Mouse (Mus musculus): ENCODE data around the gene Mxra8.

Mxra8 gene

GRCm38 (mm10) chr4:155863001-155863400, 23.5 kb downstream of the Mxra8 start, which contains the start of gene Tas1r3:
Tas1r3 (minus strand) TSS chr4:155863362.
- DNase-seq (ENCODE audit: low read depth): no peak

DNA sequence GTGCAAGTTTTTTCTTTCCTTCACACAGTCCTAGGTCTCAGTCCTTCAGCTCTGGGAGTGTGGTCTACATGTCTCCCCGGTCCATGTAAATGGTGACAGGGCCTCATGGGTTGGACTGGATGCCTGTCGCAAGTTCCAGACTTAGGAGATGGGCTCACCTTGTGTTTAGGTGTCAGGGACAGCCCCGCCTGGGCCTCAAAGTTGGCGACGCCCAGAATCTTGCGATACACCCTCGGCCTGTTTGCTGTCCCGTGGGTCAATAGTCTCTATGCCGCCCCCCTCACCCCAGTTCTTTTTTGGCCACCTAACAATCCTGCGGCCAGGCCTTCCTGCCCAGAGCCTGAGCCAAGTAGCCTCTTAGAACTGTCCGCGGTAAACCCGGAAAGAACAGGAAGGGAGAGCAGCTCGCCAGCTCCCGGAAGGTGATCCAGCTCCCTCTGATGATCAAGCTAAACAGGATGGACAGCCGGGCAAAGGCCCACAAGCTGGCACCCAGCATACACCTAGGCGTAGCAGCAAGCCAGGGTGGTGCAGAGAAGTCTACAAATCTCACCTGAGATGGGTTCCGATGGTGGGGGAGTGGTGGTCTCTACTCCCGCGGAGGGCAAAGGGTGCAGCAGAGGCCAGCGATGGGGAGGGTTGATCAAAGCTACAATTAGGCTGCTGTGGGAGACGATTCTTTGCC, 29.3 kb downstream of the Mxra8 start:
- DNase-seq (ENCODE audit: low read depth): peak; percentile 40

- peak; percentile 97 for DNase-seq (ENCODE audit: low read depth)
Observed at GRCm38 (mm10) chr4:155869317-155870033, 30.0 kb downstream of the Mxra8 start, which contains the start of the genes Cptp and Ints11. Cptp (minus strand) TSS chr4:155869440. Ints11 (plus strand) TSS chr4:155869546.

DNA sequence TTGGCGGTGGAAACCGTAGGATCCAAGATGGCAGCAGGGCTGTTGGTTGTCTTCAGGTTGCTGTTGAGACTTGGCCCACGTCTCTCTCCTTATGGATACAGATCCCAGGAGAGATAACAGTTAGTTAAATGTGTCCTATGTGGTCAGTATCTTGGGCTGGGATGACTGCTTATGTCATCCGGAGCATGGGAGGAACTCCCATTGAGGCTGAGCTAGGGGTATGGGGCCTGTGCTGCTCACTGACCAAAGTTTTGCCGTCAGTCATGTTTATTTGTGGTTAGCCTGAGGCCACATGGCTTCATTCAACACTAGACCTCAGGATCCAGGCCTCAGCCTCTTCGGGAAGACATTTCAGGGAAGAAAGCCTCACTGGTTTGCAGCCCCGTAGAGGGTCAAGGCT, 31.9 kb downstream of the Mxra8 start:
- no peak for DNase-seq (ENCODE audit: low read depth)

GRCm38 (mm10) chr4:155883587-155883986, 44.1 kb downstream of the Mxra8 start:
- no peak for DNase-seq (ENCODE audit: low read depth)

DNA sequence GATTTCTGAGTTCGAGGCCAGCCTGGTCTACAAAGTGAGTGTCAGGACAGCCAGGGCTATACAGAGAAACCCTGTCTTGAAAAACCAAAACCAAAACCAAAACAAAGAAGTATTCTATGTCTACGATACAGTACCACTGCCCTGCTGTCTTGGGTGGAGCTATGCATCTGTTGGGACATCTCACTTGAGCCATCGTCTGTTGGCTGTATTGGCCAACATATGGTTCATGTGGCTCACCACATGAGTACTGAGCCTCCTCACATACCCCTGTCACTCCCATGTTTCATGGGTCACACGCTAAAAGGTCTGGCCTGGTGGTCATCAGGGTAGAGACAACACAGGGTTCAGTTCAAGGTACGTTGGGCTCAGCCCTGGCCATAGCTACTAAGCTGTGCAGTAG, 46.9 kb downstream of the Mxra8 start:
- DNase-seq (ENCODE audit: low read depth): no peak

DNA sequence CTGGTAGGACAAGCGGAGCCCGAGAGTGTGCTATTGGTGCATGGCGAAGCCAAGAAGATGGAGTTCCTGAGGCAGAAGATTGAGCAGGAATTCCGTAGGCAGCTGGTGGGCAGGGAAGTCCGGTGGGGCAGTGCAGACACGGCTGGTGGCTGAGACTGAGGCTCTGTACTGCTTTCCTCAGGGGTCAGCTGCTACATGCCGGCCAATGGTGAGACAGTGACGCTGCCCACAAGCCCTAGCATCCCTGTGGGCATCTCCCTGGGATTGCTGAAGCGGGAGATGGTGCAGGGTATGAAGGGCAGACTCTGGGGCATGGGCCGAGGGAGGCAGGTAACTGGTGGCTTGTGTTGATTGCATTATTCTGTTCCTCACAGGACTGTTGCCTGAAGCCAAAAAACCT, 48.2 kb downstream of the Mxra8 start:
- DNase-seq (ENCODE audit: low read depth): no peak

DNA sequence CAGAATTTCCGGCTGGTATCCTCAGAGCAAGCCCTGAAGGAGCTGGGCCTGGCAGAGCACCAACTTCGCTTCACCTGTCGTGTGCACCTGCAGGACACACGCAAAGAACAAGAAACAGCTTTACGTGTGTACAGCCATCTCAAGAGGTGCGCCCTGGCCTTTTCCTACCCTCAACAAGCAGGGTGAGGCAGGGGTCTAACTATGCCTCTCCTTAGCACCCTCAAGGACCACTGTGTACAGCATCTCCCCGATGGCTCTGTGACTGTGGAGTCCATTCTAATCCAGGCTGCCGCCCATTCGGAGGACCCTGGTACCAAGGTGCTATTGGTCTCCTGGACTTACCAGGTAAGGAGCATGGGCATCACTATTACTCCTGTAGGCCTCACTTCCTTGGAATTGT, 48.7 kb downstream of the Mxra8 start:
- DNase-seq (ENCODE audit: low read depth): no peak

DNA sequence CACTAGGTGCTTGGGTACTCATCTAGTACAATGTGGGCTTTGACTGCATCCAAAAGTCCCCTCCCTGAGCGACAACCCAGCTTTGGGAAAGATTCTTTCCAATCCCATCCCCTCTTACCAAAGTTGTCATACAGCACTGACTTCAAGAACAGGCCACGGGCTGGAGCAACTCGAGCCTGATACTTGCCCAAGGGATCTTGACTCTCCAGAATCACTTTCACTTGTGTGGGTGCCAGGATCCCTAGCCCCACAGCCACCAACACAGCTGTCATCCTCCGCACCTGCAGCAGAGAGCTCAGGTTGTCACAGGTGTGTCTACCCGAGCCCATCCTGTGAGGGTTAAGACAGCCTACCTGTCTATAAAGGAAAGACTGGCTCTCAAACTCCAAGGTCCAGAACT, 49.8 kb downstream of the Mxra8 start:
- DNase-seq (ENCODE audit: low read depth): no peak

- no peak for DNase-seq (ENCODE audit: low read depth)
Observed at GRCm38 (mm10) chr4:155891011-155891471, 51.6 kb downstream of the Mxra8 start.

DNA sequence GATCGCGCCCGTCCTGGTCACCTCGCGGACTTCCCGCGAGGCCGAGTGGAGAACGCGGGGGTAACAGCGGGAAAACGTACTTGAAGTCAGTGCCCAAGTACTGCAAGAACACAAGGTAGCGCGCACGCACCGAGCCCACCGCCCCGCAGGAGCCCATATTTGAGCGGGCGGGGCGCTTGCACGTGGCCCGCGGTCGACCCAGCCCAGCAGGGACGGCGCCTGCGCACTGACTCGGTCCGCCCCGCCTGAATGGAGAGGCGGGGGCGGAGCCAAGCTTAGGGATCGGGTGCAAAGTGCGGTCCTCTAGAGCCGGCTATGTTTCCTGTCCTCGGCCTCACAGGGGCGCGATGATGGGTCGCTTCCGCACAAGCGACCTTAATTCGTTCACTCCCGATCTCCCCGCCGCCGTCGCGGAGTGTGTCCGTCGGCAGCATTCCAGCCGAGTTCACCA, 52.1 kb downstream of the Mxra8 start, which contains the start of the genes Pusl1 and Acap3:
Gene Pusl1, minus strand, starts transcription at position 231 of the 451 bp plus-strand sequence.
Gene Acap3, plus strand, starts transcription at position 272 of the 451 bp plus-strand sequence.
- DNase-seq (ENCODE audit: low read depth): peak; percentile 97

GRCm38 (mm10) chr4:155892017-155892416, 52.5 kb downstream of the Mxra8 start:
- peak; percentile 92 for DNase-seq (ENCODE audit: low read depth)

GRCm38 (mm10) chr4:155892438-155893211, 53.1 kb downstream of the Mxra8 start:
- peak; percentile 61 for DNase-seq (ENCODE audit: low read depth)

DNA sequence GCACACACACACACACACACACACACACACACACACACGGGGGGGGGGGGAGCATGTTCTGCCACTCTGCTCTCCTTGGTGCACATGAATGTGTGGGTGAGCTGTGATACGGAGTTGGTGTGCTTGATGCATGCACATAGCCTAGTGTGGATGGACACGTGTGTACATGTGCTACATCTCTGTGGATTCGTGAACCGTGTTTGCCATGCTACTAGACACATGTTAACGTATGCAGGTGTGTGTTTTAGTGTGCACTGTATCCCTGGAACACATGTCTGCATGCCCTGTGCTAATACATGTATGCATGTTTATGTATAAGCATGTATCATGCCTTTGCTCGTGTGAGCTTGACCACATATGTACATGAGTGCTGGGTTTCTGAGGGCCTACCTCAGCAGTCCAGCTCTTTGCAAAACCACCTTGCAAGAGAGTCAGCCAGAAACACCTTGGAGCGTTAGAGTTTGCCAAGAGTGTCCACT, 53.8 kb downstream of the Mxra8 start:
- no peak for DNase-seq (ENCODE audit: low read depth)

All from induced T-regulatory cell, adult 2 months (primary cell).